Mouse (Mus musculus): Measurements from ENCODE around the gene Cic. TPM values are rescaled to one million over a fixed set of nuclear protein-coding genes. Genes with fewer than 3 reads are reported as not detected.

The Cic gene
- polyA plus RNA-seq, 1 experiment from 2014 or later: 46.3 TPM

GRCm38 (mm10) chr7:25272445-25273258 is 5.1 kb downstream of the Cic start:
- WGBS: 86% methylated on average over 38 of the region's 38 CpGs
- no peak overlapping the region for H3K27ac ChIP-seq (replicated peaks)
- H3K4me3 ChIP-seq (replicated peaks): no peak overlapping the region
- H3K9me3 ChIP-seq (replicated peaks): no peaks in the 10 kb centered on the region
- peaks cover 67% of the 10 kb centered on the region for H3K4me1 ChIP-seq
- no peak overlapping the region for H3K9ac ChIP-seq
- no peaks in the 10 kb centered on the region for H3K27me3 ChIP-seq
- no peak overlapping the region for H3K4me2 ChIP-seq (replicated peaks)
- ATAC-seq (ENCODE audit: insufficient number of reproducible peaks, low FRiP score, low TSS enrichment, low read depth): no peak
- peaks cover 29% of the 10 kb centered on the region for H3K36me3 ChIP-seq

DNA sequence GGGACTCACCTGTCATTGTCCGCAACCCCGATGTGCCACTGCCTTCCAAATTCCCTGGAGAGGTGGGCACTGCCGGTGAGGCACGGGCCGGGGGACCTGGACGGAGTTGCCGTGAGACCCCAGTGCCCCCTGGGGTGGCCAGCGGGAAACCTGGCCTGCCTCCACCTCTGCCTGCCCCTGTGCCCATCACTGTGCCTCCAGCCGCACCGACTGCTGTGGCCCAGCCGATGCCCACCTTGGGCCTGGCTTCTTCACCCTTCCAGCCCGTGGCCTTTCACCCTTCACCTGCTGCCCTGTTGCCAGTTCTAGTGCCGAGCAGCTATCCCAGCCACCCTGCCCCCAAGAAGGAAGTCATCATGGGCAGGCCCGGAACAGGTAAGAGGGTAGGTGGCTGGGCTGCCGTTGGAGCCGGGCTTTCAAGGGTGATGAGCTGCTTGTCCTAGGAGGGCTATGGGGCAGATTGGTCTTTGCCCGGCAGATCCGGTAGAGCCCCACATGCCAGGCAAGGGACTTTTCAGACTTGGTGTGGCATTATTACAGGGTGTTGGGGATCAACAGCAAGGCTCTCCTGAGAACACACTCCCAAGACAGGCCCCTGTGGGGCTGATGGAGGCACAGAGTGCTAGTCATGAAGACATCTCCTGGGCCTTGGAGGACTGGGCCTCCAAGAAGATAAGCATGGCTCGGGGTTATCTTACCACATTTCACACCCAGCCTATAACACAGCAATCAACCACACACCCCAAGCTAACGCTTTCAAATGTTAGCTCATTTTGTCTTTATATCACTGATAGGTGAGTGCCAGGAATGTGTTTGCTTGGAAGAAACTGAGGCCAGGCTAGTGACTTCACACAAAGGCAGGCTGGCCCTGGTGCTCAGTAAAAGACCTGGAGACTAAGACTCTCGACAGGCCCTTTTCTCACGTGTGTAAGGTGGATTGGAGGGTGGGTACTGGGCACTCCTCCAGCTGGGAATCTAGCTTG is 6.0 kb downstream of the Cic start:
- Histone ChIP-seq H3K9me3 (replicated peaks) (no peaks in the 10 kb centered on the region), H3K4me2 (replicated peaks) (no peak overlapping the region), H3K27ac (replicated peaks) (no peak overlapping the region), H3K4me1 (peaks cover 71% of the 10 kb centered on the region), H3K36me3 (peaks cover 29% of the 10 kb centered on the region), H3K4me3 (replicated peaks) (no peak overlapping the region), H3K27me3 (no peaks in the 10 kb centered on the region), H3K9ac (no peak overlapping the region)
- ATAC-seq (ENCODE audit: insufficient number of reproducible peaks, low FRiP score, low TSS enrichment, low read depth): no peak
- WGBS: 89% methylated on average over 22 of the region's 22 CpGs

DNA sequence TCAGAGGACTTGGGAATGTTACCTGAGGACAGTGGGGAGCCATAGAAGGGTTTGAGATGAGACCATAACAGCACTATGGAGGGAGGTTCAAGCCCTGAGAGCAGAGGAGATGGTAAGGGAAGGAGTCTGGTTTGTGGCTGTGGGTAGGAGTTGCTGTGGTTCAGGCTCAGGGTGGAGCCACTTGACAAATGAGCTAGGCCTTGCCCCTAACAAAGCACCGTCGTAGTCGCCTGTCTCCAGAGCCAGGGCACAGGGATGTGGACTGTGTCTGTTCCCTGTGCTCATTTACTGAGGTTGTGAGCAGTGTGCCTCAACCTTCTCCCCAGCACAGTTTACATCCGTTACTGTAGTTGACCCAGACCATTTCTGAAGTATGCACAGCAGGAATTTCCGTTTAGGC is 7.1 kb downstream of the Cic start:
- Histone ChIP-seq H3K4me3 (replicated peaks) (no peak overlapping the region), H3K27ac (replicated peaks) (peak overlapping the region; percentile 29), H3K9me3 (replicated peaks) (no peaks in the 10 kb centered on the region), H3K4me2 (replicated peaks) (no peak overlapping the region), H3K27me3 (no peaks in the 10 kb centered on the region), H3K9ac (no peak overlapping the region), H3K36me3 (peaks cover 29% of the 10 kb centered on the region), H3K4me1 (peaks cover 63% of the 10 kb centered on the region)
- WGBS: 39% methylated on average over 5 of the region's 5 CpGs
- no peak for ATAC-seq (ENCODE audit: insufficient number of reproducible peaks, low FRiP score, low TSS enrichment, low read depth)

GRCm38 (mm10) chr7:25274996-25275395 is 7.5 kb downstream of the Cic start:
- Histone ChIP-seq H3K36me3 (peaks cover 29% of the 10 kb centered on the region), H3K4me3 (replicated peaks) (no peak overlapping the region), H3K9me3 (replicated peaks) (no peaks in the 10 kb centered on the region), H3K4me2 (replicated peaks) (no peak overlapping the region), H3K27ac (replicated peaks) (peak overlapping the region; percentile 29), H3K27me3 (no peaks in the 10 kb centered on the region), H3K9ac (no peak overlapping the region), H3K4me1 (peaks cover 63% of the 10 kb centered on the region)
- 80% methylated on average over 3 of the region's 3 CpGs for WGBS
- ATAC-seq (ENCODE audit: insufficient number of reproducible peaks, low FRiP score, low TSS enrichment, low read depth): no peak

GRCm38 (mm10) chr7:25275555-25276298 is 8.2 kb downstream of the Cic start:
- Histone ChIP-seq H3K27ac (replicated peaks) (peak overlapping the region; percentile 100), H3K4me3 (replicated peaks) (no peak overlapping the region), H3K9me3 (replicated peaks) (no peaks in the 10 kb centered on the region), H3K4me1 (peaks cover 64% of the 10 kb centered on the region), H3K27me3 (no peaks in the 10 kb centered on the region), H3K36me3 (peaks cover 29% of the 10 kb centered on the region), H3K4me2 (replicated peaks) (no peak overlapping the region), H3K9ac (no peak overlapping the region)
- no peak for ATAC-seq (ENCODE audit: insufficient number of reproducible peaks, low FRiP score, low TSS enrichment, low read depth)
- 29% methylated on average over 9 of the region's 9 CpGs for WGBS

- WGBS: 66% methylated on average over 4 of the region's 4 CpGs
- H3K4me1 ChIP-seq: peaks cover 74% of the 10 kb centered on the region
Measured at GRCm38 (mm10) chr7:25277405-25277804, 9.9 kb downstream of the Cic start.

GRCm38 (mm10) chr7:25277998-25278340 is 10.5 kb downstream of the Cic start:
- Histone ChIP-seq H3K27ac (replicated peaks) (peak overlapping the region; percentile 100), H3K4me3 (replicated peaks) (peak overlapping the region; percentile 86), H3K36me3 (peaks cover 10% of the 10 kb centered on the region), H3K9ac (peak overlapping the region; percentile 37; the same call in 1 of the 2 replicates), H3K9me3 (replicated peaks) (no peaks in the 10 kb centered on the region), H3K27me3 (no peaks in the 10 kb centered on the region), H3K4me2 (replicated peaks) (peak overlapping the region; percentile 80), H3K4me1 (peaks cover 74% of the 10 kb centered on the region)
- ATAC-seq (ENCODE audit: insufficient number of reproducible peaks, low FRiP score, low TSS enrichment, low read depth): no peak
- 9% methylated on average over 4 of the region's 4 CpGs for WGBS

More at GRCm38 (mm10) chr7:25277405-25277804, 9.9 kb downstream of the Cic start:
- Histone ChIP-seq H3K27me3 (no peaks in the 10 kb centered on the region), H3K4me2 (replicated peaks) (peak overlapping the region; percentile 80), H3K9ac (peak overlapping the region; percentile 37; the same call in 1 of the 2 replicates), H3K4me3 (replicated peaks) (peak overlapping the region; percentile 86), H3K9me3 (replicated peaks) (no peaks in the 10 kb centered on the region), H3K36me3 (peaks cover 15% of the 10 kb centered on the region), H3K27ac (replicated peaks) (peak overlapping the region; percentile 100)
- ATAC-seq (ENCODE audit: insufficient number of reproducible peaks, low FRiP score, low TSS enrichment, low read depth): no peak

- H3K4me1 ChIP-seq: peaks cover 73% of the 10 kb centered on the region
- under 1% methylated on average over 56 of the region's 60 CpGs for WGBS
Measured at GRCm38 (mm10) chr7:25278341-25279075, 11.0 kb downstream of the Cic start.

GRCm38 (mm10) chr7:25279076-25279860 is 11.8 kb downstream of the Cic start:
- no peaks in the 10 kb centered on the region for H3K9me3 ChIP-seq (replicated peaks)
- under 1% methylated on average over 41 of the region's 49 CpGs for WGBS
- peak overlapping the region; percentile 80 for H3K4me2 ChIP-seq (replicated peaks)
- no peaks in the 10 kb centered on the region for H3K27me3 ChIP-seq
- ATAC-seq (ENCODE audit: insufficient number of reproducible peaks, low FRiP score, low TSS enrichment, low read depth): peak; percentile 46
- H3K4me1 ChIP-seq: peaks cover 73% of the 10 kb centered on the region
- no peaks in the 10 kb centered on the region for H3K36me3 ChIP-seq
- peak overlapping the region; percentile 26 for H3K9ac ChIP-seq
- peak overlapping the region; percentile 86 for H3K4me3 ChIP-seq (replicated peaks)
- peak overlapping the region; percentile 100 for H3K27ac ChIP-seq (replicated peaks)

More at GRCm38 (mm10) chr7:25278341-25279075, 11.0 kb downstream of the Cic start:
- ATAC-seq (ENCODE audit: insufficient number of reproducible peaks, low FRiP score, low TSS enrichment, low read depth): peak; percentile 64
- H3K36me3 ChIP-seq: peaks cover 4% of the 10 kb centered on the region
- no peaks in the 10 kb centered on the region for H3K9me3 ChIP-seq (replicated peaks)
- peak overlapping the region; percentile 50 for H3K9ac ChIP-seq
- peak overlapping the region; percentile 80 for H3K4me2 ChIP-seq (replicated peaks)
- peak overlapping the region; percentile 86 for H3K4me3 ChIP-seq (replicated peaks)
- H3K27me3 ChIP-seq: no peaks in the 10 kb centered on the region
- peak overlapping the region; percentile 100 for H3K27ac ChIP-seq (replicated peaks)

Data from embryonic facial prominence, embryonic 15.5 days (tissue).